Mouse (Mus musculus) megakaryocyte, embryonic 14.5 days (primary cell): Measurements from ENCODE around the gene Unc5c.

Source experiments
- FLI1 ChIP-seq: IDR thresholded peaks from 2 replicates; pipeline ENCODE4 v1.6.1; 2012; ENCODE audit warnings: low read length, inconsistent platforms, mixed read lengths
- GATA1 ChIP-seq: IDR thresholded peaks from 3 replicates; pipeline ENCODE4 v1.6.1; 2012; ENCODE audit warnings: mixed read lengths, low read length, inconsistent platforms, borderline replicate concordance

GRCm38 (mm10) chr3:141457475-141457874 is 7.5 kb upstream of the Unc5c start:
- no peak for TF ChIP-seq GATA1
- no peak for TF ChIP-seq FLI1
